Mouse (Mus musculus) hindbrain, embryonic 16.5 days (tissue): Measurements from ENCODE around the gene Apoc4. TPM values are rescaled to one million over a fixed set of nuclear protein-coding genes. Genes with fewer than 3 reads are reported as not detected.

Experiments
- ATAC-seq: fragments of 200-750 bp; cut with Nextera tagmentation; 2 replicates; pipeline ENCODE4 v1.8.0; 2017; ENCODE audit warnings: moderate TSS enrichment, moderate library complexity
- H3K27ac ChIP-seq: fragments of 300-500 bp; sonication (generic); 2 replicates; pipeline ENCODE4 v1.5.1; 2014; ENCODE audit warnings: low read depth, mild to moderate bottlenecking, control low read depth, low read length, moderate library complexity
- H3K27me3 ChIP-seq: fragments of 300-500 bp; sonication (generic); replicated peaks from 2 replicates; pipeline ENCODE4 v1.6.1; 2014; ENCODE audit warnings: low read length; ENCODE audit not compliant: control insufficient read depth, insufficient read depth
- H3K36me3 ChIP-seq: fragments of 300-500 bp; sonication (generic); 2 replicates; pipeline ENCODE4 v1.6.1; 2014; ENCODE audit warnings: mild to moderate bottlenecking, low read length, moderate library complexity, mixed read lengths; ENCODE audit not compliant: control insufficient read depth, insufficient read depth
- H3K4me1 ChIP-seq: fragments of 300-500 bp; sonication (generic); 2 replicates; pipeline ENCODE4 v1.6.1; 2014; ENCODE audit warnings: low read depth, low read length; ENCODE audit not compliant: control insufficient read depth, insufficient read depth
- H3K4me2 ChIP-seq: fragments of 300-500 bp; sonication (generic); 2 replicates; pipeline ENCODE4 v1.6.1; 2014; ENCODE audit warnings: mild to moderate bottlenecking, low read length, control low read depth, moderate library complexity
- H3K4me3 ChIP-seq: fragments of 300-500 bp; sonication (generic); 2 replicates; pipeline ENCODE4 v1.5.1; 2014; ENCODE audit warnings: mild to moderate bottlenecking, low read length, control low read depth, moderate library complexity
- H3K9ac ChIP-seq: fragments of 300-500 bp; sonication (generic); 2 replicates; pipeline ENCODE4 v1.6.1; 2014; ENCODE audit warnings: low read depth, mild to moderate bottlenecking, control low read depth, low read length, moderate library complexity
- H3K9me3 ChIP-seq: fragments of 300-500 bp; sonication (generic); 2 replicates; pipeline ENCODE4 v1.6.1; 2014; ENCODE audit warnings: mild to moderate bottlenecking, low read length, moderate library complexity; ENCODE audit not compliant: control insufficient read depth
- WGBS: fragments of 180-500 bp; shearing (Covaris S2); extraction: QIAGEN DNeasy Blood & Tissue Kit; methylation state at CpG from one replicate; pipeline ENCODE4 v1.1.7; 2014; 5-methylcytosine and 5-hydroxymethylcytosine counted together
- polyA plus RNA-seq: library from polyadenylated mRNA; unstranded; fragments of >200 nt; fragmentation: Nextera tagmentation; extraction: Ambion mirVana; gene quantifications from 2 replicates; pipeline ENCODE4 v1.2.1, GENCODE M21; 2015

Apoc4 gene
- polyA plus RNA-seq, 1 experiment from 2014 or later = not detected

DNA sequence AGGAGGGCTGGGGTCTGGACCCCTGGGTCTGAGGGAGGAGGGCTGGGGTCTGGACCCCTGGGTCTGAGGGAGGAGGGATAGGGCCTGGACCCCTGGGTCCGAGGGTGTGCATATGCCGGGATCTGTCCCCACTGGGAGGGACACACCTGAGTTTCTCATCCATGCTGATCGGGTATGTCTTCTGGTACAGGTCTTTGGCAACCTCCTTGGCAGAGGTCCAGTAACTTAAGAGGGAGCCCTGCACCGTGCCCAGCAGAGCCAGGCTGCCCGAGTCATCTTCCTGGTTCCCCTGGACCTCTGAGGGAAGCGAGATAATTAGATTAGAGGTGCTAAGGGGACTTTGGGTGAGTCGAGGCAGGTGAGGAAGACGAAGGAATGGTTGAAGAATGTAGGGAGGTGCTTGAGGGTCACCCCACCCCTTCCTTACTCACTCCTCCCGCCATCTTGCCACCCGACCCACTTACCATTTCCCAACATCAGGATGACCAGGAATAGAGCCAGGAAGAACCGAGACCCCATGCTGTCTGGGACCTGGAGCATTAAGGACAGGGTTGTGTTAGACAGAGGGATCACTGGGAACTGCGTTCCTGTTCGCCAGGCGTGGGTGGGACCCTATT is 8.1 kb downstream of the Apoc4 start:
- no peak overlapping the region for H3K4me2 ChIP-seq
- H3K27ac ChIP-seq = no peak overlapping the region
- no peak overlapping the region for H3K4me3 ChIP-seq
- WGBS = 69% methylated on average over 14 of the region's 14 CpGs
- ATAC-seq = no peak
- H3K9ac ChIP-seq = no peak overlapping the region
- H3K36me3 ChIP-seq = no peaks in the 10 kb centered on the region
- no peaks in the 10 kb centered on the region for H3K9me3 ChIP-seq
- H3K27me3 ChIP-seq = no peaks in the 10 kb centered on the region
- H3K4me1 ChIP-seq = 0 out of 2 replicates have a peak, but pooled peaks cover 2% of the 10 kb centered on the region

DNA sequence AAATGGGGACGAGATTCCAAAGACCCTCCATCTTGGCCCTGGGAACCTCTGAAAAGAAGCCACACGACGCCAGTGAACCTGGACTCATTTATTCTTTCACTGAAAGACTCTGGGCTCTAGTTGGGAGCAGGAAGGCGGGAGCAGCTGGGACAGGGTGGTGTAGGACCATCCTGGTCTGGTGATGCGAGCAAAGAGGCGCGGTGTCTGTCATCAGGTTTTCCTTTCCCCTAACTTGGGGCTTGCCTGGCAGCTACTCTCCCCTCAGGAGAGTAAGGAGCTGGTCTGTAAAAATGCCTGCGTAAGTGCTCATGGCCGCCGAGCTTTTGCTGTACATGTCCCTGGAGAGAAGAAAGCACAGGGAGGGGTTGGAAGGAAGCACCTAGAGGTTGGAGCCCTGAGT is 9.8 kb downstream of the Apoc4 start:
- 64% methylated on average over 10 of the region's 10 CpGs for WGBS
- H3K27me3 ChIP-seq = no peaks in the 10 kb centered on the region
- H3K27ac ChIP-seq = no peak overlapping the region

GRCm38 (mm10) chr7:19668947-19669721 is 12.1 kb downstream of the Apoc4 start:
- peaks cover 8% of the 10 kb centered on the region for H3K4me1 ChIP-seq
- no peaks in the 10 kb centered on the region for H3K36me3 ChIP-seq
- H3K4me3 ChIP-seq = no peak overlapping the region
- 5% methylated on average over 10 of the region's 10 CpGs for WGBS
- H3K4me2 ChIP-seq = peak overlapping the region; percentile 39
- peak; percentile 79 for ATAC-seq
- H3K9me3 ChIP-seq = no peaks in the 10 kb centered on the region
- H3K27me3 ChIP-seq = no peaks in the 10 kb centered on the region
- peak overlapping the region; percentile 31; the same call in 1 of the 2 replicates for H3K9ac ChIP-seq
- peak overlapping the region; percentile 72 for H3K27ac ChIP-seq

More for the DNA sequence above, 9.8 kb downstream of the Apoc4 start:
- H3K9me3 ChIP-seq = no peaks in the 10 kb centered on the region
- no peak overlapping the region for H3K4me3 ChIP-seq
- no peak overlapping the region for H3K4me2 ChIP-seq
- H3K4me1 ChIP-seq = 0 out of 2 replicates have a peak, but pooled peaks cover 2% of the 10 kb centered on the region
- ATAC-seq = no peak
- H3K36me3 ChIP-seq = no peaks in the 10 kb centered on the region
- no peak overlapping the region for H3K9ac ChIP-seq

GRCm38 (mm10) chr7:19667434-19667833 is 13.8 kb downstream of the Apoc4 start:
- H3K27ac ChIP-seq = no peak overlapping the region
- ATAC-seq = no peak
- no peaks in the 10 kb centered on the region for H3K9me3 ChIP-seq
- no peak overlapping the region for H3K4me2 ChIP-seq
- no peaks in the 10 kb centered on the region for H3K27me3 ChIP-seq
- H3K4me3 ChIP-seq = no peak overlapping the region
- H3K9ac ChIP-seq = no peak overlapping the region
- peaks cover 19% of the 10 kb centered on the region for H3K4me1 ChIP-seq
- no peaks in the 10 kb centered on the region for H3K36me3 ChIP-seq
- 83% methylated on average over 2 of the region's 2 CpGs for WGBS

DNA sequence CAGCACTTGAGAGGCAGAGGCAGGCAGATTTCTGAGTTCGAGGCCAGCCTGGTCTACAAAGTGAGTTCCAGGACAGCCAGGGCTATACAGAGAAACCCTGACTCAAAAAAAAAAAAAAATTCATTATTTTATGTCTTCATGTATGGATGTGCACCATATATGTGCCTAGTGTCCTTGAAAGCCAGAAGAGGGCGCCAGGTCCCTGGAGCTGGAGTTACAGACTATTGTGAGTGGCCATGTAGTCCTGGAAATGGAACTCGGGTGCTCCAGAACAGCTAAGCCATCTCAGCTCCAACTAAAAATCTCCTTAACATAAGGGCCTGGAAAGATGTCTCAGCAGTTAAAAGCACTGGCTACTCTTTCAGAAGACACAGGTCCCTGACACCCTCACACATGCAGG is 14.5 kb downstream of the Apoc4 start:
- no peaks in the 10 kb centered on the region for H3K27me3 ChIP-seq
- no peak overlapping the region for H3K4me3 ChIP-seq
- H3K9ac ChIP-seq = no peak overlapping the region
- H3K27ac ChIP-seq = no peak overlapping the region
- no peak overlapping the region for H3K4me2 ChIP-seq
- WGBS = 65% methylated on average over 3 of the region's 3 CpGs
- H3K36me3 ChIP-seq = no peaks in the 10 kb centered on the region
- H3K4me1 ChIP-seq = peaks cover 19% of the 10 kb centered on the region
- no peaks in the 10 kb centered on the region for H3K9me3 ChIP-seq
- ATAC-seq = no peak

DNA sequence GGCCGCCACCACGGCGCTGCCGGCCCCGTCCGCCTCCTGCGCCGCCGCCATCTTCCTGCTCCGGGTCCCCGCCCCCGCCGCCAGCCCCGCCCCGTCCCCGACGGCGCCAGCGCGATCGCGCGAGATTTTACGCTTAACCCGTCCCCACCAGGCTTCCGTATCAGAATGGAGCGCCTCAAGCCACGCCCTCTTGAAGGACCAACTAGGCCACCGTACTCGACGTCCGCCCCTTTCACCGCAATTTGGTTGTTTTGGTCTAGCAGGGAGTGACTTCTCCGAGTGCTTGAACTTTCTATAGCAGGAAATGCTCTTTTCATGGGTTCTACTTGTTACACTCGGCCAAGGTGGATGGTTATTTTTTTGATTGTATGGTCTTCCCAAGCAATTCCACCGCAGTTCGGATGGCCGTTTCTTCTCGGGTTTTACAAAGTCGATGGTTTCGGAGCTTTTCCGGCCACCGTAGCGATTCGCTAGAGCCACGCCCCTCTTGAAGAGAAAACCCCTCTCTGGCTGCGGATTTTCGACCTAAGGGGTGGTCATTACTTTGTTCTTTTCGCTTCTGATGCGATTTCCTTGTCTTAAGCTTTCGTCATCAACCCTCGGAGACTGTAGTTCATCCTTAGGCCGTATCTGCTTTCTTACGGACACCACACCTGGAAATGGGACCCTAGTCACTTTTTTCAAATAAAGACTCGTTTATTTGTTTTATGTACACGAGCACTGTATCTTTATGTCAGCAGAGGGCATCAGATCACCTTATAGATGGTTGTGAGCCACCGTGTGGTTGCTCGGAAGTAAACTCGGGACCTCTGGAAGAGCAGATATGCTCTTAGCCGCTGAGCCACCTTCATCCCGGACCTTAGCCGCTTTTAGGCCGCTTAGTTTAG is 16.1 kb downstream of the Apoc4 start, which contains the start of gene Clptm1:
Gene Clptm1, minus strand, starts transcription at position 79 of the 887 bp plus-strand sequence.
- under 1% methylated on average over 63 of the region's 63 CpGs for WGBS
- H3K36me3 ChIP-seq = no peaks in the 10 kb centered on the region
- H3K4me1 ChIP-seq = peaks cover 19% of the 10 kb centered on the region
- peak within 1 kb of the TSS; percentile 96 for H3K9ac ChIP-seq
- H3K4me2 ChIP-seq = peak within 1 kb of the TSS; percentile 86
- no peaks in the 10 kb centered on the region for H3K27me3 ChIP-seq
- no peaks in the 10 kb centered on the region for H3K9me3 ChIP-seq
- H3K27ac ChIP-seq = peak within 1 kb of the TSS; percentile 88
- peak; percentile 81 for ATAC-seq
- H3K4me3 ChIP-seq = peak within 1 kb of the TSS; percentile 95

DNA sequence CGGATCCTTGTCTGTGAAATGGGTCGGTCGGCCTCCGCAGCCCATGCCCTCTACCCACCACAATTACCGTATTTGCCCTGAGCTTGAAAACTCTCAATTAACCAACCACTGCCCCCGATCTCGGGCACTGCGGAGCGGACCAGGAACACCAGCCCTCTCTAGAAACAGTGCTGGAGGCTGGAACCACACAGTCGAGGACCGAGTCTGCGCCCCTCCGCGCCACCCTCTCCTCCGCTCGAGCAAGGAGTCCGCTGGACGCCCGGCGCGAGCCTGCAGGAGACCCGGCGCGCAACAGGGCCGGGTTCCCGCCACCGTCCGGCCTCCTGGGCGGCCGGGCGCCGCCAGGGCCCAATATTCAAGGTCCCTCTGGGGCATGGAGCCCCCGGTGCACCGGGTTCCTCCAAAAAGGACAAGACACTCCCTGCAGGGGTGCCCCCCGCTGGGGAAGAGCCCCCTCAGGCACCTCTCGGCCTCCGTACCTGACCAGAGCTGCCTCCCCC is 16.8 kb downstream of the Apoc4 start:
- Histone ChIP-seq H3K4me2 (peak overlapping the region; percentile 86), H3K4me1 (peaks cover 19% of the 10 kb centered on the region), H3K4me3 (peak overlapping the region; percentile 95), H3K36me3 (no peaks in the 10 kb centered on the region), H3K9ac (peak overlapping the region; percentile 96), H3K27ac (peak overlapping the region; percentile 72), H3K9me3 (no peaks in the 10 kb centered on the region), H3K27me3 (no peaks in the 10 kb centered on the region)
- ATAC-seq = peak; percentile 53
- under 1% methylated on average over 33 of the region's 37 CpGs for WGBS

GRCm38 (mm10) chr7:19663940-19664339 is 17.3 kb downstream of the Apoc4 start:
- 15% methylated on average over 8 of the region's 8 CpGs for WGBS
- ATAC-seq = no peak
- Histone ChIP-seq H3K27me3 (no peaks in the 10 kb centered on the region), H3K4me1 (peaks cover 18% of the 10 kb centered on the region), H3K27ac (no peak overlapping the region), H3K36me3 (no peaks in the 10 kb centered on the region), H3K9ac (peak overlapping the region; percentile 96), H3K4me3 (peak overlapping the region; percentile 95), H3K4me2 (peak overlapping the region; percentile 86), H3K9me3 (no peaks in the 10 kb centered on the region)
